Mouse (Mus musculus) kidney, embryonic 14.5 days (tissue): Measurements from ENCODE around the gene Nop53. TPM values are rescaled to one million over a fixed set of nuclear protein-coding genes. Genes with fewer than 3 reads are reported as not detected.

Experiments used
- ATAC-seq: fragments of 200-750 bp; cut with Nextera tagmentation; 2 replicates; pipeline ENCODE4 v1.8.0; 2017; ENCODE audit warnings: moderate number of reproducible peaks, mild to moderate bottlenecking, moderate TSS enrichment, moderate library complexity; ENCODE audit not compliant: low FRiP score, low TSS enrichment
- H3K27ac ChIP-seq: fragments of 300-500 bp; sonication (generic); 2 replicates; pipeline ENCODE4 v1.5.1; 2014; ENCODE audit warnings: low read depth, mild to moderate bottlenecking, low read length, moderate library complexity, mixed read lengths
- H3K27me3 ChIP-seq: fragments of 300-500 bp; sonication (generic); 2 replicates; pipeline ENCODE4 v1.6.1; 2014; ENCODE audit warnings: mild to moderate bottlenecking, low read length; ENCODE audit not compliant: control insufficient read depth, insufficient read depth
- H3K36me3 ChIP-seq: fragments of 300-500 bp; sonication (generic); 2 replicates; pipeline ENCODE4 v1.6.1; 2014; ENCODE audit warnings: low read length, mixed read lengths; ENCODE audit not compliant: control insufficient read depth, insufficient read depth
- H3K4me1 ChIP-seq: fragments of 300-500 bp; sonication (generic); 2 replicates; pipeline ENCODE4 v1.6.1; 2014; ENCODE audit warnings: low read length, mixed read lengths; ENCODE audit not compliant: control insufficient read depth, insufficient read depth
- H3K4me2 ChIP-seq: fragments of 300-500 bp; sonication (generic); replicated peaks from 2 replicates; pipeline ENCODE4 v1.6.1; 2014; ENCODE audit warnings: low read depth, mild to moderate bottlenecking, low read length
- H3K4me3 ChIP-seq: fragments of 300-500 bp; sonication (generic); 2 replicates; pipeline ENCODE4 v1.5.1; 2014; ENCODE audit warnings: mild to moderate bottlenecking, low read length
- H3K9ac ChIP-seq: fragments of 300-500 bp; sonication (generic); 2 replicates; pipeline ENCODE4 v1.6.1; 2014; ENCODE audit warnings: low read depth, mild to moderate bottlenecking, low read length, moderate library complexity
- H3K9me3 ChIP-seq: fragments of 300-500 bp; sonication (generic); 2 replicates; pipeline ENCODE4 v1.6.1; 2016; ENCODE audit warnings: low read length; ENCODE audit not compliant: control insufficient read depth
- WGBS: fragments of 180-500 bp; shearing (Covaris S2); extraction: QIAGEN DNeasy Blood & Tissue Kit; methylation state at CpG from one replicate; pipeline ENCODE4 v1.1.7; 2014; 5-methylcytosine and 5-hydroxymethylcytosine counted together
- polyA plus RNA-seq: library from polyadenylated mRNA; unstranded; fragments of >200 nt; fragmentation: Nextera tagmentation; extraction: Ambion mirVana; gene quantifications from 2 replicates; pipeline ENCODE4 v1.2.1, GENCODE M21; 2014

The Nop53 gene
- 203 and 216 TPM in 2 replicates for polyA plus RNA-seq

DNA sequence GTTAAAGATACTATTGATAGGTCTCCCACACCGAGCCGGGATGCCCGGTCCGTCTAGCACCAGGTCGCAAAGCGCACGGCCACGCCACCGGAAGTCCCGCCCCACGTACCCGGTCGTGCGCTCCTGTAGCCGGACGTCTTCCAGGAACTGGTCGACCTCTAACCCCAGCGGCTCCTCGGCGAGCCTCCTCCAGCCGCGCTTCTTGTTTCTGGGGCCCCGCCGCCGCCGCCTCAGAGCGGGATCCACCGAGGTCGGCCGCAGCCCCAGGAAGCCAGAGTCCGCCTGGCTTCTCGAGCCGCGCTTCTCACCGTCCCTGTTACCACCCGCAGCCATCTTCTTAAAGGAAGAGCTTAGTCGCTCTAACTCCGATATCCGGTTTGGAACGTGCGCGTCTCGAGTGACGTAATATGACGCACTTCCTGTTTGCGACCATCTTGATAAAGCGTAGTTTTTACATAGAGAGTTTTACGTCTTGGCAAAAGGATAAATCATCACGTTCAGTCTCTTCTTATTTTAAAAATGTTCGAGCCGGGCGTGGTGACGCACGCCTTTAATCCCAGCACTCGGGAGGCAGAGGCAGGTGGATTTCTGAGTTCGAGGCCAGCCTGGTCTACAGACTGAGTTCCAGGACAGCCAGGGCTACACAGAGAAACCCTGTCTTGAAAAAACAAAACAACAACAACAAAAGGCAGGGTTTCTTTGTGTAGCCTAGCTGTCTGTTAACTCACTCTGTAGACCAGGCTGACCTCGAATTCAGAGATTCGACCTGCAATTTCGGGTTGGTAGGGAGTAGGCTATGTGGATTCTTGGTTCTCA is at the start of gene Nop53:
Nop53 (minus strand) TSS at position 354 of the 816 bp plus-strand sequence.
- Histone ChIP-seq H3K27ac (peak within 1 kb of the TSS; percentile 96), H3K27me3 (no peaks in the 10 kb centered on the region), H3K36me3 (peaks cover 40% of the 10 kb centered on the region), H3K4me1 (peaks cover 10% of the 10 kb centered on the region), H3K4me2 (peak within 1 kb of the TSS; percentile 88), H3K9ac (peak within 1 kb of the TSS; percentile 85), H3K9me3 (no peaks in the 10 kb centered on the region), H3K4me3 (peak within 1 kb of the TSS; percentile 73)
- ATAC-seq, result peak; percentile 90
- WGBS, result 1% methylated on average over 59 of the region's 59 CpGs

DNA sequence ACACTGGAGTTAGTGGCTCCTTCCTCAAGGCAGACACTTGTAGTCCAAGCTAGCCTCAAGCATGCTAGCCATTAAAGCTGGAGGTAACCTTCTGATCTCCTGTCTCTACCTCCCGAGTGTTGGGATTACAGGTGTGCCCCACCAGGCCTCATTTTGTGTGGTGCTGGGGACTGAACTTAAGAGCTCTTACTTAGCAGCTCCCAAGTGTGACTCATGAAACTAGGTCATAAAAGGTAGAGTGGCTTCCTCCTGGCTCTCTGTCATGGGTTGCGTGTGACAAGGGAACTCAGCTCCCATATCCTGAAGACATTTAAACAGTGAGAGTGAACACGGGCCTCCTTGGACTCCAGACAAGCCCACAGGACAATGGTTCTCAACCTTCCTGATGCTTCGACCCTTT is 47.9 kb upstream of the Nop53 start:
- WGBS, result 92% methylated on average over 4 of the region's 4 CpGs
- no peak overlapping the region for H3K9ac ChIP-seq
- no peaks in the 10 kb centered on the region for H3K9me3 ChIP-seq

DNA sequence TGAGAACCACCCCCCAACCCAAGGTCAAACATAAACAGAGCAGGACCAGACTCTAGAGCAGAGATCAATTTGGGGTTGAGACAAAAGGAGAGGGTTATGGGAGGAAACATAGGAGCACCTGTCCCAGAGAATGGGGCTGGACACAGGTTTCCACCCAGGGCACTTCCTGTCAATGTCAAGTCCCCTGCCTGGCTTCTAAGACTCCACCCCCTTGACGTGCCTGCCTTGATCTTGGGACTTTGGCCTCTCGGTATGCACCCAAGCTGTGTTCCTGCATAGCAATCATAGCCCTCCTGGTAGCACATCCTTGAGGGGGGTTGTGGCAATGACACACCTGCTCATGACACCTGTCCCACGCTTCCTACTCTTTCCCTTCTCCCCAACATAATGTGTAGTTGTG is 47.3 kb upstream of the Nop53 start:
- peaks cover 68% of the 10 kb centered on the region for H3K36me3 ChIP-seq
- H3K9ac ChIP-seq, result no peak overlapping the region
- H3K4me3 ChIP-seq, result no peak overlapping the region
- H3K27me3 ChIP-seq, result no peaks in the 10 kb centered on the region
- no peaks in the 10 kb centered on the region for H3K4me1 ChIP-seq
- no peaks in the 10 kb centered on the region for H3K9me3 ChIP-seq
- no peak for ATAC-seq
- WGBS, result 85% methylated on average over 3 of the region's 3 CpGs
- H3K4me2 ChIP-seq, result no peak overlapping the region
- H3K27ac ChIP-seq, result no peak overlapping the region

More for the DNA sequence above, 47.9 kb upstream of the Nop53 start:
- Histone ChIP-seq H3K36me3 (peaks cover 63% of the 10 kb centered on the region), H3K27me3 (no peaks in the 10 kb centered on the region), H3K4me1 (no peaks in the 10 kb centered on the region), H3K4me2 (no peak overlapping the region), H3K27ac (no peak overlapping the region), H3K4me3 (no peak overlapping the region)
- no peak for ATAC-seq

DNA sequence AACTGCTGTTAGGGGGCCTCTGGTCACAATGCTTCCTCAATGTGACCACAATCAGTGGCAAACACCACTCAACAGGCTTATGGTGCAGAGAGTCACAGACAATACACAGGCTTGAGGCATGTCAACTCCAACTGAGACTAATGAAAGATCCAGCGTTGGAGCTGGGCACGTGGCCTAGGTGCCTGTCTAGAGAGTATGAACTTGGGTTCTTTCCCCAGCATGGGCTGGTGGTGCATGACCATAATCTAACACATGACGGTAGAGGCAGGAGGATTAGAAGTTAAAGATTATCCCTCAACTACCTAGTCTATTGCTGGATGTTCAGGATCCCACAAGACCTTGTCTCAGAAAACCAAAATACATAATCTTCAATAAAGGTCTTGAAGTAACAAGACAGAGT is 45.9 kb upstream of the Nop53 start:
- no peaks in the 10 kb centered on the region for H3K27me3 ChIP-seq
- H3K36me3 ChIP-seq, result peaks cover 68% of the 10 kb centered on the region
- no peaks in the 10 kb centered on the region for H3K9me3 ChIP-seq
- no peak overlapping the region for H3K27ac ChIP-seq
- no peak for ATAC-seq
- 96% methylated on average over 3 of the region's 3 CpGs for WGBS
- no peaks in the 10 kb centered on the region for H3K4me1 ChIP-seq
- no peak overlapping the region for H3K9ac ChIP-seq
- no peak overlapping the region for H3K4me3 ChIP-seq
- no peak overlapping the region for H3K4me2 ChIP-seq

DNA sequence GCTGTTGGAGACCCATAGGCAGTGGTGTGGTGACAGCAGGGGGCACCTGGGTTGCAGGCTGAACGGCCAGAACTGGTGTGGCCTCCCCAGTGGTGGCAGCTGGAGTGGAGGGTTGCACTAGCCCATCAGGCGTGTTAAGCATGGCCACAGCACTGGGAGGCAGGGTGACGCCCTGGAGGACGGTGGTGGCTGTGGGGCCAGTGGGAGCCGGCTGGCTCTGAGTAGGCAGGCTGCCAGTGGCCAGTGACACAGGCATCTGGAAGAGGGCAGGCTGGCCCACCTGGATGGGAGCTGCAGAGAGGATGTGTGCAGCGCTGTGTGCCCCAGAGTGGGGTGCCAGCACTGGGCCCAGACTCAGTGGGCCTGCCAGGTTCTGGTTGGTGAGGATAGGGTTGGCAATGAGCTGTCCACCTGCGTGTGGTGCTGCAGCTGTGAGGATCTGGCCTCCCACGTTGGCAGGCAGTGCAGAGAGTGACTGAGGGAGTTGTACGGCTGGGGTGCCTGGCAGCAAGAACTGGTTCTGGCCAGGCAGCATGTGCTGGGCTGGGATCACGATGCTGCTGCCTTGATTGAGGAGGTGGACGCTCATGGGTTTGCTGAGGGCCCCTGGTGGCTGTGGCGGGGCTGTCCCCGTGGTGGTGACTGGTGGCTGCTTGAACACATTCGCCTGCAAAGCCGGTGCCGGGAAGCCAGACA is 41.9 kb upstream of the Nop53 start:
- H3K36me3 ChIP-seq, result peaks cover 56% of the 10 kb centered on the region
- H3K27ac ChIP-seq, result no peak overlapping the region
- H3K4me2 ChIP-seq, result no peak overlapping the region
- H3K4me1 ChIP-seq, result no peaks in the 10 kb centered on the region
- no peaks in the 10 kb centered on the region for H3K9me3 ChIP-seq
- 96% methylated on average over 16 of the region's 16 CpGs for WGBS
- ATAC-seq, result 0 out of 2 replicates have a peak, but pooled peaks have one; percentile 28
- no peak overlapping the region for H3K4me3 ChIP-seq
- no peak overlapping the region for H3K9ac ChIP-seq
- no peaks in the 10 kb centered on the region for H3K27me3 ChIP-seq

DNA sequence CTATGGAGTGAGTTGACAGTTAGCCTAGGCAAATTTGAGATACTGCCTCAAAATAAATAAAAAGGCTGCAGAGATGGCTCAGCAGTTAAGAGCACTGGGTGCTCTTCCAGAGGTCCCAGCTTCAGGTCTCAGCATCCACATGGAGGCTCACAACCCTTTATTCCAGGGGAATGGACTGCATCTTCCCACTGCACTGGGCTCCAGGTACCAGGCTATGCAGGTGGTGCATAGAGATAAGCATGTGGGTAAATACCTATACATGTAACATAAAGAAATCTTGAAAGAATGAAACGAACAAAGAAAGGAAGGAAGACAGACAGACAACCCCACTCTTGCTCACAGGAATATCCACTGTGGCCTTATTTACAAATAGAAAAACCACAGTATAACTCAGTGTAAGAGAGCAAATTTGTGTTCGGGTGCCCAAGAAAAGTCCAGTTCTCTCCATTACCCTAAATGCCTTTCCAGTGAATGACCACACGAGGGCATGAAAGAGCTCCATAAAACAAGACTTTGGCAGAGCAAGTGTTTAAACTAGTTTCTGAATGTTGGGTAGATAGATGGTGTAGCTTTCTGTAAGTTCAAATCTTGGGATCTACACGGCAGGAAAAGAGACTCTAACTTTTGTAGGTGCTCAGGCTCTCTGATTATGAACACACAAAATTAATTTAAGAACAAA is 37.0 kb upstream of the Nop53 start:
- ATAC-seq, result no peak
- Histone ChIP-seq H3K4me3 (no peak overlapping the region), H3K9me3 (no peaks in the 10 kb centered on the region), H3K27ac (no peak overlapping the region), H3K4me1 (no peaks in the 10 kb centered on the region), H3K9ac (no peak overlapping the region), H3K27me3 (no peaks in the 10 kb centered on the region), H3K36me3 (peaks cover 51% of the 10 kb centered on the region), H3K4me2 (no peak overlapping the region)
- 41% methylated on average over 4 of the region's 4 CpGs for WGBS

DNA sequence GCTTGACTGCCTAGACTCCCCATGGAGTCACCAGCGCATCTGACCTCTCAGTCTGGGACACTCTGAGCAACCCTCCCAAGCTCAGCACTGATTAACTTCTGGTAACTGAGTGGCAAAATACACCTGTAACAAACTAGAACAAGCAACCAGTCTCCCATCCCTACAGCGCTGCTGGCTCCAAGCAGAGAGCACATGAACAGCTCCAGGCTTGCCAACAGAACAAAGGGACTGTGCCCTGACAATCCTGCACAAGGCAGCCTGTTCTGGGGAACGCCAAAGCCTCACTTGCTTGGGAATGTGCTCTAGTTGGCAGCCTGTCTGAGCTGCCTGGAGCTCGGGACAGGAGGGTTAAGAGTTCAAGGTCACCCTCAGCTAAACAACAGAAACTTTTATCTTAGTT is 35.7 kb upstream of the Nop53 start:
- no peak overlapping the region for H3K27ac ChIP-seq
- no peaks in the 10 kb centered on the region for H3K4me1 ChIP-seq
- H3K27me3 ChIP-seq, result no peaks in the 10 kb centered on the region
- peaks cover 45% of the 10 kb centered on the region for H3K36me3 ChIP-seq
- no peak overlapping the region for H3K4me2 ChIP-seq
- 82% methylated on average over 4 of the region's 4 CpGs for WGBS
- ATAC-seq, result no peak
- no peak overlapping the region for H3K9ac ChIP-seq
- no peaks in the 10 kb centered on the region for H3K9me3 ChIP-seq
- H3K4me3 ChIP-seq, result no peak overlapping the region

DNA sequence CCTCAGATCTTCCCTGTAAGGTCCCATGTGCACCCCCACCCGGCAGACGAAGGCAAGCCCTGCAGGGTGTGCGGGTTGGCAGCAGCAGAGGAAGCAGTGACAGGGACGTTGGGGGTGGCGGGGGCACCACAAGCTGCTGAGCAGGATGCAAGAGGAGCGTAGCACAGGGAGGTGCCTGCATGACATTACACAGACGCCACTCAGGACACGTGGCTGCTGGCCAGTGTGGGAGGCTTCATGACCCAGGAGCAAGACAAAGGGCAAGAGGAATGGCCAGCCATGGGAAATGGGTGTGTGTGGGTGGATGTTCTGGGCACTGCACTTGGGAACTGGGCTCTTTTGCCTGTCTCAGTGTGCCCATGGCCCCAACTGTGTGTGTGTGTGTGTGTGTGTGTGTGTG is 34.4 kb upstream of the Nop53 start:
- H3K4me2 ChIP-seq, result no peak overlapping the region
- H3K27me3 ChIP-seq, result no peaks in the 10 kb centered on the region
- H3K27ac ChIP-seq, result no peak overlapping the region
- H3K9me3 ChIP-seq, result no peaks in the 10 kb centered on the region
- no peak for ATAC-seq
- WGBS, result 79% methylated on average over 8 of the region's 8 CpGs
- no peak overlapping the region for H3K9ac ChIP-seq
- peaks cover 41% of the 10 kb centered on the region for H3K36me3 ChIP-seq
- H3K4me1 ChIP-seq, result no peaks in the 10 kb centered on the region
- no peak overlapping the region for H3K4me3 ChIP-seq

DNA sequence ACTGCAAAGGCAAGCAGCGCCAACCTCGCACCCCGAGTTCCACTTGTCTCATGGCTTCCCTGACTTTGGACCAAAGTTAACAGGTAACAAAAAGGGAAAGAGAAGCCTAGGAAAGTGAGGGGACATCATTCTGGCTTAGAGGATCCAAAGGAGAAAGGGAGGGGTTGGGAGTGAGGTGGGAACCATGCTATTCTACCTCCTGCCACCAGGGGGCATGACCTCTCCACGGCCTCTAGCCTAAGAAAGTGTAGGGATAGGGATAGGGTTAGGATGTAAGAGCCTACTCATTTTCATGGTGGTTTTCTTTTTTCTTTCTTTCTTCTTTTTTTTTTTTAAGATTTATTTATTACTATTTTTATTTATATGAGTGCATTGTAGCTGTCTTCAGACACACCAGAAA is 30.0 kb upstream of the Nop53 start:
- peaks cover 68% of the 10 kb centered on the region for H3K36me3 ChIP-seq
- no peak overlapping the region for H3K4me2 ChIP-seq
- no peaks in the 10 kb centered on the region for H3K27me3 ChIP-seq
- ATAC-seq, result no peak
- WGBS, result 83% methylated on average over 4 of the region's 4 CpGs
- H3K9me3 ChIP-seq, result no peaks in the 10 kb centered on the region
- H3K4me3 ChIP-seq, result no peak overlapping the region
- no peak overlapping the region for H3K9ac ChIP-seq
- no peaks in the 10 kb centered on the region for H3K4me1 ChIP-seq
- H3K27ac ChIP-seq, result no peak overlapping the region
